Mouse (Mus musculus) megakaryocyte, embryonic 14.5 days (primary cell): ENCODE results near the gene Clip2.

Experiments used
- FLI1 ChIP-seq: IDR thresholded peaks from 2 replicates; pipeline ENCODE4 v1.6.1; 2012; ENCODE audit warnings: low read length, inconsistent platforms, mixed read lengths
- GATA1 ChIP-seq: IDR thresholded peaks from 3 replicates; pipeline ENCODE4 v1.6.1; 2012; ENCODE audit warnings: mixed read lengths, low read length, inconsistent platforms, borderline replicate concordance

DNA sequence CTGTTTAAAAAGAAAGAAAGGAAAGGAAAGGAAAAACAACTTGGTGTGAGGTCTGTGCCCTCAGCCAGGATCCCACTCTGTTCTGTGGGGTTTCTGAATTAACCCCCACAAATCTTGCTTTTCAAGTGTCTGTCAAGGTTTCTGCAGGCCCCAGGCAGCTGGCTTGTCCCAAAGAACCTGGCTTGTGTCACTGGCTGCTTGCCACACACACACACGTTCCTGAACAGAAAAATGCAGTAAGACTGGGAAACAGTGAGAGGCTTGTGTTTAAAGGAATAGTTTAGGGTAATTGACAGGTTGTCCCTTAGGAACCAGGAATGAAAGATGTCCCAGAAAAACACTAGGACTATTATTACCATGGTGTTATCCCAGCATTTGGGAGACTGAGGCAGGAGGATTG lies 98.7 kb downstream of the Clip2 start:
- no peak for TF ChIP-seq GATA1
- no peak for TF ChIP-seq FLI1
